Mouse (Mus musculus) G1E (cell line): Measurements from ENCODE around the gene Npr3. TPM values are rescaled to one million over a fixed set of nuclear protein-coding genes. Genes with fewer than 3 reads are reported as not detected.

Source experiments
- ATAC-seq: 2 replicates; pipeline ENCODE4 v1.8.0; 2016; ENCODE audit warnings: mild to moderate bottlenecking; ENCODE audit not compliant: insufficient number of reproducible peaks, poor library complexity, low FRiP score, severe bottlenecking; ENCODE audit errors: extremely low read depth
- DNase-seq: peaks from one replicate; pipeline ENCODE4 v3.0.0; 2012; ENCODE audit warnings: low spot score
- H3K27me3 ChIP-seq: 2 replicates; pipeline ENCODE4 v1.6.1; 2012; ENCODE audit warnings: mild to moderate bottlenecking, low read length, inconsistent platforms; ENCODE audit not compliant: insufficient read depth
- H3K36me3 ChIP-seq: replicated peaks from 2 replicates; pipeline ENCODE3; 2012; ENCODE audit warnings: mild to moderate bottlenecking, inconsistent platforms
- H3K4me1 ChIP-seq: 2 replicates; pipeline ENCODE4 v1.6.1; 2012; ENCODE audit warnings: low read depth, low read length, inconsistent platforms, mixed read lengths; ENCODE audit not compliant: insufficient read depth
- H3K4me3 ChIP-seq: 2 replicates; pipeline ENCODE4 v1.5.1; 2012; ENCODE audit warnings: low read depth, mild to moderate bottlenecking, inconsistent platforms, low read length, moderate library complexity, mixed read lengths
- H3K9me3 ChIP-seq: replicated peaks from 2 replicates; pipeline ENCODE4 v1.6.1; 2012; ENCODE audit warnings: inconsistent platforms
- CTCF ChIP-seq: IDR thresholded peaks from 2 replicates; pipeline ENCODE4 v1.5.1; 2012; ENCODE audit warnings: low read depth, low read length, inconsistent platforms, mixed read lengths
- GATA1 ChIP-seq: IDR thresholded peaks from 2 replicates; pipeline ENCODE4 v1.6.1; 2012; ENCODE audit warnings: borderline replicate concordance, low read length, inconsistent platforms, mixed read lengths
- GATA2 ChIP-seq: IDR thresholded peaks from 2 replicates; pipeline ENCODE4 v1.6.1; 2012; ENCODE audit warnings: low read depth, low read length, inconsistent platforms, borderline replicate concordance
- POLR2AphosphoS5 ChIP-seq: IDR thresholded peaks from 2 replicates; pipeline ENCODE4 v1.6.1; 2012; ENCODE audit warnings: low read depth, low read length, inconsistent platforms; ENCODE audit not compliant: insufficient replicate concordance
- TAL1 ChIP-seq: conservative IDR thresholded peaks from 2 replicates; pipeline ENCODE4 v1.6.1; 2012; ENCODE audit warnings: low read depth, low read length, inconsistent platforms, mixed read lengths
- polyA plus RNA-seq: library from polyadenylated mRNA; stranded (reverse); fragments of >175 nt; gene quantifications from 2 replicates; pipeline ENCODE4 v1.2.3, GENCODE M21; 2012
- total RNA-seq, 2 experiments: library from RNA; stranded (forward) in 1 of 2; stranded (reverse) in 1 of 2; fragments of 200-1000 nt in 1 of 2; fragments of >200 nt in 1 of 2; fragmentation: Nextera tagmentation in 1 of 2; gene quantifications; 2 replicates each; pipeline ENCODE4 v1.2.3; 2014 to 2017

Npr3 gene
- total and polyA plus RNA-seq, 3 experiments, result 0.16 TPM; not detected in 2

DNA sequence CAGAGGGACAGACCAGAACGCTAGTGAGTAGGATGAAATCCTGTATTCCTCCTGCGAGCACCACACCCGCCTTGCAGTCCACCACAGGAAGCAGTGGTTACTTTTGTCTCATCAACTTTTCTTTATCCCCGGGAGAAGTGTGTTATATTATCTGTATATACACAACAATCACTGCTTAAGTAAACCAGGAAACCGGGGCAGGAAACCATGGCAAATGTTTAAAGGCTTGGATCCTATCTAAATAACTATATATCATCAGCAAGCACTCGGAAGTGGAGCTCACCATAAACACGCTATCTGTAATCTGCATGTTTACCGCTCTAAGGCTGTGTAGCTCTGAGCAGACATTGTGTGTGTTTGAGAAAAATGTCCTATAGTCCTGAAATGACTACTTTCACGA, 13.1 kb downstream of the Npr3 start:
- ATAC-seq (no peak), DNase-seq (no peak)
- Histone ChIP-seq H3K4me1 (no peaks in the 10 kb centered on the region), H3K36me3 (no peaks in the 10 kb centered on the region), H3K4me3 (no peak overlapping the region), H3K27me3 (0 out of 2 replicates have a peak, but pooled peaks cover 2% of the 10 kb centered on the region), H3K9me3 (no peaks in the 10 kb centered on the region)
- no peak for TF ChIP-seq CTCF
- TF ChIP-seq POLR2AphosphoS5, result no peak
- no peak for TF ChIP-seq TAL1
- no peak for TF ChIP-seq GATA1
- no peak for TF ChIP-seq GATA2

GRCm38 (mm10) chr15:11891395-11891794, 15.7 kb downstream of the Npr3 start:
- H3K27me3 ChIP-seq, result 0 out of 2 replicates have a peak, but pooled peaks cover 2% of the 10 kb centered on the region
- ATAC-seq (no peak), DNase-seq (no peak)
- H3K4me1 ChIP-seq, result no peaks in the 10 kb centered on the region
- no peak overlapping the region for H3K4me3 ChIP-seq
- H3K36me3 ChIP-seq, result no peaks in the 10 kb centered on the region
- H3K9me3 ChIP-seq, result no peaks in the 10 kb centered on the region
- TF ChIP-seq CTCF (no peak), GATA2 (no peak), GATA1 (no peak), POLR2AphosphoS5 (no peak), TAL1 (no peak)

DNA sequence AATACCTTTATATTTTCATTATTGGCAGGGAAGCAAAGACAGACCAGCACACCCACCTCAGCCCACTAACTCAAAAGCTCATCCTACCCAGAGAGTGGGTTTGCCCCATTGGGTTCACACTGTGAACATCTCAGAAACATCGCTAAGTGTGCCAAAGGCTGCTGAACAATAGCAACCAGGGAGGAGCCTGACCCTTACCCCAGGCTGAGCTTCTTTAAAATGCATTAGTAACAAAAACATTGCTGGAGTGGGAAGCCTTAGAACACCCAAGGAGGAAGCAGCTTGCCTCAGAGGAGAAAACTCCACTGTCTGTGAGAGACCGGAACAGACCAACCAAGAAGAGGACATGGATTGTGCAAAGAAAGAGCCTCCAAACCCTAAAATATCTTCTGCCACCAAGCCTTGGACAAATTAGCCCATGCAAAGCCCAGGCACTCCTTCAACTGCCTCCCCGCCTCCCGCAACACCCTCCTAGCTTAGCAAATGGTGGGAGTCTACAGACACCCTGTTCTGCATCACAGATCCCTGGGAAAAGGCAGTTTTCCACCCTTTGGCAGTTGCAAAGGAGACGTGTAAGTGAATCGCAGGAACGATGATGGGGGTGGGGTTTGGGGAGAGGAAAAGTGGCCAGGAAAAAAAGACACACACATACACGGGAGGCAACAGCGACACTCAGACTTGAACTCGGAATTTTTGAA, 24.4 kb downstream of the Npr3 start:
- DNase-seq, result no peak
- H3K9me3 ChIP-seq, result no peaks in the 10 kb centered on the region
- TF ChIP-seq TAL1, result no peak
- no peak for TF ChIP-seq POLR2AphosphoS5
- TF ChIP-seq GATA2, result no peak
- no peak for TF ChIP-seq CTCF
- no peak for TF ChIP-seq GATA1
- no peaks in the 10 kb centered on the region for H3K36me3 ChIP-seq
- peaks cover 2% of the 10 kb centered on the region; the same call in 1 of the 2 replicates for H3K27me3 ChIP-seq
- H3K4me1 ChIP-seq, result no peaks in the 10 kb centered on the region
- no peak overlapping the region for H3K4me3 ChIP-seq
- ATAC-seq, result no peak

DNA sequence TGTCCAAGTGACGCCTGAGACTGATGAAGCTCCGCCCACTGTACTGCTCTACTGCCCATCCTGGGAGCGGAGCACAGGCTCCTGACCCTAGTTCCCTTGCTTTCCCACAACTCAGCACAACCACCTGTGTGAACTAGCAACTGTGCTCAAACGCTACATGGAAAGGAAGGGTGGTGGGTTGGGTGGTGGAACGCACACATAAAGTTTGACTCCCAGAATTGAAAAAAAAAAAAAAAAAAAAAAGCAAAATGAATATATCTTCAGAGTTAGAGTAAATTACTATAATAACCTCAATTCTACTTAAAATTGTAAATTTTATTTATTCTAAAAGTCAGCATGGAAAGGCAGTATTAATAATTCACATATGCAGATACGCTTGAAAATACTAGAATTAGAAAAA, 25.3 kb downstream of the Npr3 start:
- Histone ChIP-seq H3K9me3 (no peaks in the 10 kb centered on the region), H3K4me1 (no peaks in the 10 kb centered on the region), H3K36me3 (no peaks in the 10 kb centered on the region), H3K4me3 (no peak overlapping the region), H3K27me3 (peaks cover 2% of the 10 kb centered on the region; the same call in 1 of the 2 replicates)
- TF ChIP-seq GATA1, result no peak
- no peak for TF ChIP-seq GATA2
- no peak for TF ChIP-seq POLR2AphosphoS5
- no peak for TF ChIP-seq CTCF
- no peak for TF ChIP-seq TAL1
- ATAC-seq, result no peak
- no peak for DNase-seq

GRCm38 (mm10) chr15:11878334-11878733, 28.8 kb downstream of the Npr3 start:
- DNase-seq, result no peak
- TF ChIP-seq POLR2AphosphoS5 (no peak), GATA1 (no peak), CTCF (no peak), GATA2 (no peak), TAL1 (no peak)
- Histone ChIP-seq H3K9me3 (no peaks in the 10 kb centered on the region; the same call in 1 of the 2 replicates), H3K4me3 (no peak overlapping the region), H3K27me3 (no peaks in the 10 kb centered on the region), H3K4me1 (no peaks in the 10 kb centered on the region), H3K36me3 (no peaks in the 10 kb centered on the region)
- ATAC-seq, result no peak

DNA sequence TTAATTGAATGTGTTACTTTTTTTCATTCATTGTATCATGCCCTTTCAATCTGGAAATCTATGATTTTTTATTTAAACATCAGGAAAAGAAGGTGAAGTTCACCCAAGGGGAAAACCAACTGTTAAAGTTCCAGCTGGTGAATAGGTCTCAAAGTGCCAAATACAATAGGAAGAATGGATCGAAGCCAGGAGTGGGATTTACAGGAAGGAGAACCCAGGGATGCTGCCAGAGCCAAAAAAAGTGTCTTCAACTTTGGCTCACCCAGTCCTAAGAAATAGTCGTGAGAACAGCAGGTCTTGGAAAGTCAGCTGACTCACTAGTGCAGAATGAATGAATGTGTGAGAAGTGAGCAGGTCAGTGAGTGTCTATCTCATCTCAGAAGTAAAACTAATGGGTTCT, 29.8 kb downstream of the Npr3 start:
- H3K27me3 ChIP-seq, result no peaks in the 10 kb centered on the region
- DNase-seq, result no peak
- ATAC-seq, result no peak
- H3K36me3 ChIP-seq, result no peaks in the 10 kb centered on the region
- no peaks in the 10 kb centered on the region; the same call in 1 of the 2 replicates for H3K9me3 ChIP-seq
- no peak for TF ChIP-seq GATA2
- TF ChIP-seq TAL1, result no peak
- no peak for TF ChIP-seq GATA1
- no peak for TF ChIP-seq CTCF
- TF ChIP-seq POLR2AphosphoS5, result no peak
- no peaks in the 10 kb centered on the region for H3K4me1 ChIP-seq
- no peak overlapping the region for H3K4me3 ChIP-seq
